11 mouse cellular contexts compared by ENCODE assay signal in the genomic region with DNA sequence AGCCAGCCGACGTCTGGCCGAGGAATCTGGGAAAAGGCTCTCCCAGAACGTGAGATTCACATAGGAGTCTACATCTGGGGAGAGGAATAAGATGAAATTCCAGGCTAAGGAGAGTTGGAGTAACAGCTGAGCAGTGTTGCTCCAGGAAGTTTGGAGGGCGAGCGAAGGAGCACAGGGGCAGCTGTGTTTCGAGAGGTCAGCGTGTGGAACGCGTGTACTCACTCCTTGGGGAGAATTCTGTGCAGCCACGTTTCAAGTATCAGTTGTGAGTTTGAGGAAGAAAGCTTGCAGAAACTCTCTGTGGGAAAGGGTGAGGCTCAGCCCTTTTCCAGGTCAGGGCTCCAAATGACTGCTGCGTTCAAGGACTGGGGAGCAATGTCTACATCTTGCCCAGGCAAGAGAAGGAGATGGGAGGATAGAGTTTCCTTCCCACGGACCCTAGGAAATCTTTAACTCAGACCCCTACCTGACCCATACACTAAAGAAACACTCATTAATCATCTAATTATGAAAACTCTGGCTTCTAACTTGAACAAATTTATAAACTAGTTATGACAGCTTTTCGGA. TPM values are rescaled to one million over a fixed set of nuclear protein-coding genes. Genes with fewer than 3 reads are reported as not detected.
DNase-seq lines count a peak whose midpoint lies in the region; ATAC-seq and TF ChIP-seq lines count a peak whose summit lies in the region.
"Had no signal": no experiment of that assay in that cellular context is flagged by ENCODE, and none has a peak within 500 bp of the region (broad histone marks: within the 10 kb centered on the region; RNA-seq: fewer than 3 reads in every experiment).

No protein-coding gene starts in this region.

- H3K4me1 ChIP-seq in heart, adult 2 months (ENCODE audit: control insufficient read depth, insufficient read depth, low read length), result no peaks in the 10 kb centered on the region; the same call in 1 of the 2 replicates
- peaks cover 4% of the 10 kb centered on the region; the same call in 1 of the 2 replicates for H3K4me1 ChIP-seq in heart, embryonic 12.5 days (replicated peaks)
- peaks cover 14% of the 10 kb centered on the region for H3K4me1 ChIP-seq in embryonic facial prominence, embryonic 10.5 days
- H3K4me1 ChIP-seq in intestine, embryonic 16.5 days (ENCODE audit: control insufficient read depth, insufficient read depth, low read length), result peaks cover 8% of the 10 kb centered on the region
- peaks cover 12% of the 10 kb centered on the region for H3K4me1 ChIP-seq in limb, embryonic 13.5 days

- no peak overlapping the region for H3K4me3 ChIP-seq in heart, adult 2 months
- no peak overlapping the region for H3K4me3 ChIP-seq in heart, embryonic 12.5 days
- no peak overlapping the region for H3K4me3 ChIP-seq in embryonic facial prominence, embryonic 10.5 days
- H3K4me3 ChIP-seq in intestine, embryonic 16.5 days (ENCODE audit: low read length), result no peak overlapping the region
- H3K4me3 ChIP-seq in limb, embryonic 13.5 days, result no peak overlapping the region

- intact Hi-C loops in heart, adult 2 months (cut with DNase I), result no loop called here

- WGBS in heart, adult 2 months, result 61% methylated on average over 14 of the region's 14 CpGs
- 73% methylated on average over 14 of the region's 14 CpGs for whole genome bisulfite sequencing in heart, embryonic 12.5 days
- 44% methylated on average over 14 of the region's 14 CpGs for WGBS in embryonic facial prominence, embryonic 10.5 days
- WGBS in intestine, embryonic 16.5 days, result 41% methylated on average over 14 of the region's 14 CpGs
- WGBS in limb, embryonic 13.5 days, result 51% methylated on average over 14 of the region's 14 CpGs

- no peak for TF ChIP-seq POLR2A in heart, adult 2 months (IDR thresholded peaks at IDR 0.05; ENCODE audit: insufficient read depth, low read depth, low read length)

- H3K79me2 ChIP-seq in heart, adult 2 months (replicated peaks; ENCODE audit: control insufficient read depth, insufficient read depth, low read length), result no peaks in the 10 kb centered on the region

- no peaks in the 10 kb centered on the region for H3K27me3 ChIP-seq in heart, adult 2 months (ENCODE audit: control insufficient read depth, insufficient read depth, low read length)
- no peaks in the 10 kb centered on the region for H3K27me3 ChIP-seq in heart, embryonic 12.5 days (replicated peaks)
- no peaks in the 10 kb centered on the region for H3K27me3 ChIP-seq in embryonic facial prominence, embryonic 10.5 days (replicated peaks; ENCODE audit: low read depth, poor library complexity, severe bottlenecking)
- H3K27me3 ChIP-seq in intestine, embryonic 16.5 days (replicated peaks; ENCODE audit: control insufficient read depth, insufficient read depth, low read length), result no peaks in the 10 kb centered on the region
- no peaks in the 10 kb centered on the region for H3K27me3 ChIP-seq in limb, embryonic 13.5 days
- H3K27me3 ChIP-seq: CH12.LX had no signal

- DNase-seq in heart, adult 2 months, result peak; percentile 27 to 33
- peak; percentile 52 for DNase-seq in embryonic facial prominence, embryonic 10.5 days (ENCODE audit: low spot score)
- no peak for DNase-seq in c-Kit-positive CD71-positive TER-119-positive erythroid progenitor cells, embryonic 14.5 days (ENCODE audit: low spot score)
- DNase-seq in cerebellum, adult 11-12 months, result no peak
- no peak for DNase-seq in cerebellum, adult 9-10 months
- DNase-seq: left cerebral cortex, postnatal 4 days had no signal

- no peaks in the 10 kb centered on the region for H3K36me3 ChIP-seq in heart, adult 2 months (ENCODE audit: control insufficient read depth, insufficient read depth, low read length)
- no peaks in the 10 kb centered on the region for H3K36me3 ChIP-seq in heart, embryonic 12.5 days
- no peaks in the 10 kb centered on the region for H3K36me3 ChIP-seq in embryonic facial prominence, embryonic 10.5 days (replicated peaks)
- no peaks in the 10 kb centered on the region for H3K36me3 ChIP-seq in intestine, embryonic 16.5 days (ENCODE audit: control insufficient read depth, insufficient read depth, low read length)
- H3K36me3 ChIP-seq in limb, embryonic 13.5 days, result no peaks in the 10 kb centered on the region

- no peak for TF ChIP-seq CTCF in heart, adult 2 months (IDR thresholded peaks at IDR 0.05)

- no peak overlapping the region for H3K9ac ChIP-seq in heart, adult 2 months (ENCODE audit: low read depth, low read length)
- H3K9ac ChIP-seq in heart, embryonic 12.5 days, result no peak overlapping the region
- H3K9ac ChIP-seq in intestine, embryonic 16.5 days (ENCODE audit: low read depth, low read length), result no peak overlapping the region
- no peak overlapping the region for H3K9ac ChIP-seq in limb, embryonic 13.5 days

- H3K27ac ChIP-seq in heart, adult 2 months, result no peak overlapping the region
- no peak overlapping the region for H3K27ac ChIP-seq in heart, embryonic 12.5 days (ENCODE audit: poor library complexity, severe bottlenecking)
- H3K27ac ChIP-seq in embryonic facial prominence, embryonic 10.5 days (replicated peaks), result peak overlapping the region; percentile 51
- peak overlapping the region; percentile 48; the same call in 1 of the 2 replicates for H3K27ac ChIP-seq in intestine, embryonic 16.5 days (ENCODE audit: low read length)
- H3K27ac ChIP-seq in limb, embryonic 13.5 days, result peak overlapping the region; percentile 22; the same call in 1 of the 2 replicates

- no peak overlapping the region for H3K4me2 ChIP-seq in heart, embryonic 12.5 days
- H3K4me2 ChIP-seq in intestine, embryonic 16.5 days (ENCODE audit: low read depth, low read length), result no peak overlapping the region
- H3K4me2 ChIP-seq in limb, embryonic 13.5 days (replicated peaks), result peak overlapping the region; percentile 23; the same call in 1 of the 2 replicates

- TF ChIP-seq EP300 in heart, adult 2 months (IDR thresholded peaks at IDR 0.05; ENCODE audit: insufficient read depth, low read depth, low read length), result no peak

- no peak for ATAC-seq in heart, embryonic 12.5 days (ENCODE audit: insufficient number of reproducible peaks, low FRiP score)
- peak; percentile 47 for ATAC-seq in intestine, embryonic 16.5 days
- peak; percentile 15; the same call in 1 of the 2 replicates for ATAC-seq in limb, embryonic 13.5 days (ENCODE audit: low FRiP score, low read depth)
- ATAC-seq: midbrain, embryonic 16.5 days had no signal

- 0 out of 2 replicates have a peak, but pooled peaks cover 3% of the 10 kb centered on the region for H3K9me3 ChIP-seq in heart, embryonic 12.5 days (replicated peaks)
- H3K9me3 ChIP-seq in embryonic facial prominence, embryonic 10.5 days, result peaks cover 3% of the 10 kb centered on the region; the same call in 1 of the 2 replicates
- H3K9me3 ChIP-seq in intestine, embryonic 16.5 days (ENCODE audit: control insufficient read depth, low read length), result no peaks in the 10 kb centered on the region
- H3K9me3 ChIP-seq in limb, embryonic 13.5 days, result 0 out of 2 replicates have a peak, but pooled peaks cover 3% of the 10 kb centered on the region

RNA-seq across cellular contexts. Expression of a gene that starts 26.2 kb away (rescaled TPM):
- total RNA-seq in heart, adult 2 months (2021), result 10 to 100 TPM; 20.3 to 25.9 TPM
- 14.8 and 21.2 TPM in 2 replicates for polyA plus RNA-seq in heart, adult 2 months (2012; rRNA removed)
- 61.1 and 61.8 TPM in 2 replicates for polyA plus RNA-seq in heart, embryonic 12.5 days (2016; fragmentation: Nextera tagmentation; extraction: Ambion mirVana)
- polyA plus RNA-seq in embryonic facial prominence, embryonic 10.5 days (2016; fragmentation: Nextera tagmentation; extraction: Ambion mirVana), result 40.0 and 41.8 TPM in 2 replicates
- polyA plus RNA-seq in intestine, embryonic 16.5 days (2015; fragmentation: Nextera tagmentation; extraction: Ambion mirVana), result 29.4 and 35.5 TPM in 2 replicates
- polyA plus RNA-seq in limb, embryonic 13.5 days (2015; fragmentation: Nextera tagmentation; extraction: Ambion mirVana), result 97.7 and 98.7 TPM in 2 replicates
- total RNA-seq: CH12.LX had no signal

Comparison
In these comparisons a context has a peak if more than half of its experiments do, and no peak if none do; other contexts are left out.
1. DNase-seq: peak in heart, adult 2 months (2 of 2) and embryonic facial prominence, embryonic 10.5 days (single experiment); none in c-Kit-positive CD71-positive TER-119-positive erythroid progenitor cells, embryonic 14.5 days (single experiment), cerebellum, adult 11-12 months (single experiment) and cerebellum, adult 9-10 months (single experiment).
2. H3K27ac ChIP-seq: peak in embryonic facial prominence, embryonic 10.5 days (single experiment), intestine, embryonic 16.5 days (single experiment) and limb, embryonic 13.5 days (single experiment); none in heart, adult 2 months (single experiment) and heart, embryonic 12.5 days (single experiment).